In genomic region chr5:20950516-20950854, GRCm38 (mm10) we compare ENCODE assay signal across 8 mouse cellular contexts. TPM values are rescaled to one million over a fixed set of nuclear protein-coding genes. Genes with fewer than 3 reads are reported as not detected.
DNase-seq lines count a peak whose midpoint lies in the region; ATAC-seq and TF ChIP-seq lines count a peak whose summit lies in the region.

No protein-coding gene starts in this region.

- H3K27ac ChIP-seq in cerebellum, adult 2 months (ENCODE audit: insufficient read depth, low read length) = peak overlapping the region; percentile 89; the same call in 1 of the 2 replicates
- H3K27ac ChIP-seq in forebrain, embryonic 15.5 days (replicated peaks) = peak overlapping the region; percentile 99
- peak overlapping the region; percentile 86 for H3K27ac ChIP-seq in liver, embryonic 14.5 days

- TF ChIP-seq CTCF in cerebellum, adult 2 months (IDR thresholded peaks at IDR 0.05; ENCODE audit: borderline replicate concordance, insufficient read depth, low read depth, low read length) = no peak
- TF ChIP-seq CTCF in liver, embryonic 14.5 days (IDR thresholded peaks at IDR 0.05; ENCODE audit: low read depth) = no peak

- no peak for DNase-seq in cerebellum, adult 2 months
- DNase-seq in 416B (ENCODE audit: low read depth) = peak; percentile 49
- no peak for DNase-seq in liver, embryonic 14.5 days (ENCODE audit: low read depth in 3 of 3, low spot score in 3 of 3)
- no peak for DNase-seq in gastrocnemius, postnatal 10 days
- no peak for DNase-seq in gastrocnemius, postnatal 4 days (ENCODE audit: low spot score in 2 of 2)
- no peak for DNase-seq in right cerebral cortex, postnatal 4 days

- no peak for TF ChIP-seq EP300 in liver, embryonic 14.5 days (IDR thresholded peaks at IDR 0.05; ENCODE audit: low read depth)

- H3K9me3 ChIP-seq in forebrain, embryonic 15.5 days = no peaks in the 10 kb centered on the region
- no peaks in the 10 kb centered on the region for H3K9me3 ChIP-seq in liver, embryonic 14.5 days (ENCODE audit: control insufficient read depth, low read length)

- under 1% methylated on average over 9 of the region's 9 CpGs for WGBS in cerebellum, adult 2 months
- under 1% methylated on average over 9 of the region's 9 CpGs for WGBS in forebrain, embryonic 15.5 days
- WGBS in liver, embryonic 14.5 days (ENCODE audit: insufficient replicate concordance) = 0% methylated on average over 9 of the region's 9 CpGs

- no peaks in the 10 kb centered on the region for H3K27me3 ChIP-seq in cerebellum, adult 2 months (ENCODE audit: control insufficient read depth, insufficient read depth, low read length)
- no peaks in the 10 kb centered on the region for H3K27me3 ChIP-seq in forebrain, embryonic 15.5 days
- no peaks in the 10 kb centered on the region for H3K27me3 ChIP-seq in liver, embryonic 14.5 days (ENCODE audit: control insufficient read depth, insufficient read depth, low read length)

- TF ChIP-seq POLR2A in cerebellum, adult 2 months (IDR thresholded peaks at IDR 0.05; ENCODE audit: borderline replicate concordance, insufficient read depth, low read length) = no peak

- peaks cover 9% of the 10 kb centered on the region for H3K4me1 ChIP-seq in cerebellum, adult 2 months (ENCODE audit: control insufficient read depth, insufficient read depth, low read length)
- peaks cover 20% of the 10 kb centered on the region for H3K4me1 ChIP-seq in forebrain, embryonic 15.5 days
- H3K4me1 ChIP-seq in liver, embryonic 14.5 days (replicated peaks; ENCODE audit: control insufficient read depth in 2 of 2, insufficient read depth in 2 of 2, low read length in 1 of 2) = peaks cover 25 to 34% of the 10 kb centered on the region in 2 experiments

- H3K36me3 ChIP-seq in forebrain, embryonic 15.5 days = no peaks in the 10 kb centered on the region
- H3K36me3 ChIP-seq in liver, embryonic 14.5 days (replicated peaks; ENCODE audit: control insufficient read depth, insufficient read depth, low read depth) = peaks cover 2% of the 10 kb centered on the region; the same call in 1 of the 2 replicates

- ATAC-seq in cerebellum, adult (ENCODE audit: insufficient number of reproducible peaks, low FRiP score, low TSS enrichment) = no peak
- no peak for ATAC-seq in forebrain, embryonic 15.5 days (replicated peaks)
- no peak for ATAC-seq in liver, embryonic 14.5 days (ENCODE audit: insufficient read depth)

- peak overlapping the region; percentile 98 for H3K4me3 ChIP-seq in cerebellum, adult 2 months (replicated peaks; ENCODE audit: insufficient read depth, low read depth, low read length)
- H3K4me3 ChIP-seq in forebrain, embryonic 15.5 days = peak overlapping the region; percentile 99
- peak overlapping the region; percentile 87 to 98 for H3K4me3 ChIP-seq in liver, embryonic 14.5 days (ENCODE audit: insufficient read depth in 1 of 2, low read depth in 2 of 2, low read length in 2 of 2)

- H3K9ac ChIP-seq in forebrain, embryonic 15.5 days (replicated peaks) = peak overlapping the region; percentile 92
- H3K9ac ChIP-seq in liver, embryonic 14.5 days (replicated peaks) = peak overlapping the region; percentile 96

- peak overlapping the region; percentile 59 for H3K4me2 ChIP-seq in forebrain, embryonic 15.5 days (replicated peaks)
- peak overlapping the region; percentile 84 for H3K4me2 ChIP-seq in liver, embryonic 14.5 days (ENCODE audit: low read depth)

RNA-seq across cellular contexts. Expression of gene Rsbn1l, which starts 5.7 kb away (rescaled TPM):
- polyA plus RNA-seq in cerebellum, adult 2 months (2012; rRNA removed) = 12.9 and 14.4 TPM in 2 replicates
- polyA plus RNA-seq in forebrain, embryonic 15.5 days (2015; fragmentation: Nextera tagmentation; extraction: Ambion mirVana) = 5.5 and 5.9 TPM in 2 replicates
- polyA plus RNA-seq in liver, embryonic 14.5 days (2012; rRNA removed) = 3.5 and 4.6 TPM in 2 replicates
- 3.7 and 4.2 TPM in 2 replicates for polyA plus RNA-seq in liver, embryonic 14.5 days (2014; fragmentation: Nextera tagmentation; extraction: Ambion mirVana)
- total RNA-seq in gastrocnemius, postnatal 10 days (2021) = 1 to 10 TPM; 8.6 to 9.7 TPM
- 10 to 100 TPM; 12.5 to 14.0 TPM for total RNA-seq in gastrocnemius, postnatal 4 days (2021)
